Mouse (Mus musculus): ENCODE results near the gene Scp2.
A peak's percentile ranks its signal among the peaks of the same experiment; 100 is the strongest.
"Not testable (repeated sequence)": the region's sequence is repeated elsewhere in the genome, so short reads cannot be mapped to it uniquely, and the experiment has no call there.

Scp2 gene

DNA sequence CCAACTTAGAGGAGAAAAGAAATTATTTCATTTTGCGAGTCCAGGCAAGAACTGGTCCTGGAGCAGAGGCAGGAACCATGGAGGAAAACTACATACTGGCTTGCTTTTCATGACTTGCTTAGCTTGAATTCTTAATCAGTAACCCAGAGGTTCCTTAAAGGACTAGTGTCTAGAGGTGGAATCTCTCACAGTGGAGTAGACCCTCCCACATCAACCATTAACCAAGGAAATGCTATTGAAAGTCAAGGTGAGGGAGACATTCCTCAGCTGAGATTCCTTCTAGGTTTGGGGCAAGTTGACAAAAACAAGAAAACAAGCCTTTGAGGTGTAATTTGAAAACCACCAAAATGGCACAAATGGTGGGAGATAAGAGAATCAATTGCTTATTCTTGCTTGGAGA is at the start of gene Scp2:
TSS of gene Scp2 (minus strand) at position 119 of the 400 bp plus-strand sequence.
- DNase-seq (ENCODE audit: low read depth, low spot score): no peak

DNA sequence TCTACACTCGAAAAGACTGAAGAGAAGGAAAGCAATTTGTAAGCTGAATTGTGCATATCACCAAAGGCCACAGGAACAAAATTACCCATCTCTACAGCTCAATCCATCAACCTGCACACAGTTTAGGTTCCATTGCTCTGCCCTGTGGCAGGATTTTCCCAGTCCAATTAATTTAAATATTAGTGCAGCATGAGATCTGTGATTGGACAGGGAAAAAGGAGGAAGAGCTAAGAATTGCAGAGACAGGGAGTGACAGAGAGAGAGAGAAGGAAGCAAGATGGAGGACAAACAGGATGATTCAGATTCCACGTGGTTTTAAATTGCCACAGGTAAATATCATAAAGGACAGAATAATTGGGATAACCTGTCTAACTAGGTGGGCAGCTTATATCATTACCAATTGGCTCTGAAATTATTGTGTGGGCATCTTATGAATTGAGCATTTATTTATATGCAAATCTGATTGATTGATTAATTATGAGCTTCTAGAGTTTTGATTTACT is 48.1 kb upstream of the Scp2 start:
- DNase-seq (ENCODE audit: low read depth, low spot score): no peak

DNA sequence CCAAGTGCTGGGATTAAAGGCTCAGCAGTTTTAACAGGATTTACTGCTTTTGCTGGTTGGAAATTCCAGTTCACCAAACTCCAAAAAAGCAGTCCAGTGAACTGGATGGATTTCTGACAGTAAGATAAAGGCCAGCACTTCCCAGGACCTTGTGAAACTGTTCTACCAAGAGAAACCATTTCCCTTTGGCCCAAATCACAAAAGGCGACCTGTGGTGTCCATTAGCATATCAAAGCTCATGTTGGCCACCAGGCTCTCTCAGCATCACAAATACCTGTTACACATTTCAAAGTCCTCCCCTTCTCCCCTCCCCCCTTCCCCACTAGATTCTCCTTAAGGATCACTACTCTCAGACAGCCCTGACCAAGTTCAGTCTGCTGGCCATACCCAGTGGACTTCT is 37.5 kb upstream of the Scp2 start:
- DNase-seq (ENCODE audit: low read depth, low spot score): no peak

DNA sequence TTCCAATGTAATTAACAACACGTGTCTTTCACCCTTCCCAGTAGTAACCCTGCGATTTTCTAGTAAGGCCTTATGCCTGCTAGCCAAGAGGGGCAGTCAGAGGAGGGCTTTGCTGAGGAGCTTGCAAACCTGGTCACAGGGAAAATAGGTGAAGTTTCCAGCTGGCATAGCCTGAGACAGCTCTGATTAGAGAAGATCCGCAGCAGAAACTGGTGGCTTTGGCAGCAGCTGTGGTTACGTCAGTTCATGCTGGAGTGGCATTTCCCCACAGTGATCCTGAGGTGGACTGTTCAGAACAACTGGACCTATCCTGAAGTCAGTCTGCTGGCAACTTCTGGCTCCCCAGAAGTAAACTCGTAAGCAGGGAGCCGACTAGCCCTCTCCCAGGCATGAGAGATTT is 23.3 kb upstream of the Scp2 start:
- no peak for DNase-seq (ENCODE audit: low read depth, low spot score)

DNA sequence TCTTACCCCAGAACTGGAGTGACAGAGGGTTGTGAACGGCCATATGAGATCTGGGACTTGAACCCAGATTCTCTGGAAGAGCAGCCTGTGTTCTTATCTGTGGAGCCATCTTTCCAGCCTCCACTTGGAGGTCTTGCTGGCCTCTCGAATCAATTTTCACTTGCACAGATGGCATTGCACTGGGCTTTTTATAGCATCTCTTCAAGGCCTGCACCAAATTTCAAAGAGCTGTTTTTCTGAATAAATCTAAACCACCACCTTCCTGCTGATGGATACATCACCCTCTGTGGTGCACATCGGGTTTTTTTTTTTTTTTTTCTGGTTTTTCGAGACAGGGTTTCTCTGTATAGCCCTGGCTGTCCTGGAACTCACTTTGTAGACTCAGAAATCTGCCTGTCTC is 22.1 kb upstream of the Scp2 start:
- DNase-seq (ENCODE audit: low read depth, low spot score): no peak

DNA sequence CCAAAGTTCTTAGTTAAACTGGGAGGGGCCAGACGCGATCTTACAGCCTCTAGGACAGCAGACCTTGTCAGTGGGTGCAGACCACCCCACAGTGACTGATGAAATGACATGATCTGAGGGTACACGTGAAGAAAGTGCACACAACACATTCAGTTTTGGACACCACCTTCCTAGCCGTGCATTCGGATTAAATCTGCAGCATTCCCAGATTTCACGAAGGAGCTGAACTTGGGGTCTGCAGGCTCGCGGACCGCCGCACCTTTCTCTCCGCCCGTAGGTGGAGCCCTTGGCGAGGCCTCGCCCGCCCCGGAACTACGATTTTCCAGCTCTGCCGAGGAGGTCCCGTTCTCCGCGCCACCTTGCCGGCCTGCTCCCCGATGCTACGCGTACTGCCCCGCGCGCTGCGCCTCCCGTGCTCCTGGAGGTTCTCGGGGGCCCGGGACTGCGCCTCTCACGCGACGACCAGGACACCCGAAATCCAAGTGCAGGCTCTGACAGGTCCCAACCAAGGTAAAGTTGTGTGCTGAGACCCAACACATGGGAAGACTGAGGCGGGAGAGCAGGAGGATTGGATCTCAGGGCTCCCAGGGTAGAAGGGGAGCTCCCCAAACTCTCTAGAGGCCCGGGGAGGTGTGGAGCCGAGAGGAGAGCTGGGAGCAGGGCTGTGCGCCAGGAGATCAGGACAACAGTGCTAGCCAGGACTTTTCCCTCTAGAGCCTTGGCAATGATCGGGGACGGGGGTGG is 20.5 kb upstream of the Scp2 start, which contains the start of gene Echdc2:
TSS of gene Echdc2 (plus strand) at position 286 of the 744 bp plus-strand sequence.
- DNase-seq (ENCODE audit: low read depth, low spot score): peak; percentile 57

DNA sequence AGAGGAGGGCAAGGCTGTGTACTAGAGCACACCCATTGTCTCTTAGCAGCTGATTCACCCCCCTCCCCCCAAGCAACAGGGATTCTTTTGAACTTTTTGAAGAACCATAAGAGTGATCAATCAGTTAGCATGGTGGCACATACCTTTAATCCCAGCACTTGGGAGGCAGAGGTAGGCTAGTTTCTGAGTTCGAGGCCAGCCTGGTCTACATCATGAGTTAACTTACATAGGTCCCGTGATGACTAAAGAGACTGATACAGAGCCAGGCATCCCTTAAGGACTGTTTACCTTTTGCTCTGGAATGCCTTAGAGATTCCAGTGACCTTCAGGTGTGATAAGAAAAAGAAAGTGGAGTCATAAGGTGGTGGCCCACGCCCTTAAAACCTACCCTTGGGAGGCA is 18.5 kb upstream of the Scp2 start:
- no peak for DNase-seq (ENCODE audit: low read depth, low spot score)

DNA sequence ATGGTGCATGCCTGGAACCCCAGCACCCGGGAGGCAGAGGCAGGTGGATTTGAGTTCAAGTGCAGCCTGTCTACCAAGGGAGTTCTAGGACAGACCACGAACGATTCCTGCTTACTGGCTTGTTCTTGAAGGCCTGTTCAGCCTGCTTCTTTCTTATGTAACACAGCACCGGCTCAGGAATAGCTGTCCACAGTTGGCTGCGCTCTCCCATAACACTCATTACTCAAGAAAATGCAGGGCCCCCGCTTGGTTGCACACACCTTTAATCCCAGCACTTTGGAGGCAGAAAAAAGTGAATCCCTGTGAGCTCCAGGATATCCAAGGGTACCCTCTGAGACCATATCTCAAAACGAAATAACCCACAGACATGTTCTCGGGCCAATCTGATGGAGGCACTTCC is 17.1 kb upstream of the Scp2 start:
- no peak for DNase-seq (ENCODE audit: low read depth, low spot score)

DNA sequence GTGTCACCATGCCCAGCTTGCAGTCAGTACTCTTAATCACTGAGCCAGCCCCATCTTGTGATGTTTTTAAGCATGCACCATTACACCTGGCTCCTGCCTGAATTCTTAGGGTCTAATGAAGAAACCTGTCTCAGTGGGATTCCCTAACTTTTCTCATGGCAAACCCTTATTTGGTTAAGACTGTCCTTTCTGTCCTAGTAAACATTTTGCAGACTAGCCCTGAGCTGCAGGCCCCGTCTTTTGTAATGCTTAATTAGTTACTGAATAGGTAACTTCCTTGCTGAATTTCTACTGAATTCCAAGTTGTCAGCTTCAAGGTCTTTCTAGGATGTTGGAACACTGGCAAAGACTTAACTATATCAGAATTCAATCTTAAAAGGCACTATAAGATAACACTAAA is 10.3 kb upstream of the Scp2 start:
- not testable (repeated sequence) for DNase-seq (ENCODE audit: low read depth, low spot score)

DNA sequence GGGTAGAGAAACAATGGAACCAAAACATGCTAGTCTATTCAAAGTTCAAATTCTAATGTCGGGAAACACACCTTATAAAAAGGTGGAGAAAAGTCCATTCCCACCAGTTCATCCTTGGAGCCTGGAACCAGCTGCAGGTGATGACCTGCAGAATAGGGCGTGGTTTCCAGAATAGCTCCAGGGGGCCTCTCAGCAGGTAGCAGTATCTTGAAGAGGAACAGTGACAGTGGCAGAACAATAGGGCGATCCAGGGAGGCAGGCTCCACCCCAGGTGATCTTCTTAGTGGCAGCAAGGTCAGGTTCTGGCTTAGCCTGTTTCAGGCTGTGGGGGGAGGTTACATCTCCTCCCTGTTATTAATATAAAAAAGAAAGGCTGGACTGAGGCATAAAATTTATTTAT is 756 bp upstream of the Scp2 start:
- not testable (repeated sequence) for DNase-seq (ENCODE audit: low read depth, low spot score)

DNA sequence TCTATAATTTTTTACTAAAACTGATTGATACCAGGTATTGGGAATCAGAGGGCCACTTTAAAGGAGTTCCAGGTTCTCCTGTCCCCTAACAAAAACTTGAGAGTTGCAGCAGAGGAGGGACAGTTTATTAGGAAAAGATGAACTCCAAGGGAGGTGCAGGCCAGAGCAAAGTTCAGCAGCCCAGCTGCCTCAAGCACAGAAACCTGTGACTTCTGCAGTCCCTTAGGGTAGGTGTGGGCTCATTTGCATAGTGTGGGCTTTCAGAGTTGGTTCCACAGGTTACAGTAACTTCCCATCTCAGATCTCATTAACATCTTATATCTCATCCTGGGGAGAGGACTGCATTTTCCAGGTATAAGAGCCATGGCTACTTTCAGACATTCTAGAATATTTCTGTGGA is 1.0 kb downstream of the Scp2 start:
- DNase-seq (ENCODE audit: low read depth, low spot score): no peak

DNA sequence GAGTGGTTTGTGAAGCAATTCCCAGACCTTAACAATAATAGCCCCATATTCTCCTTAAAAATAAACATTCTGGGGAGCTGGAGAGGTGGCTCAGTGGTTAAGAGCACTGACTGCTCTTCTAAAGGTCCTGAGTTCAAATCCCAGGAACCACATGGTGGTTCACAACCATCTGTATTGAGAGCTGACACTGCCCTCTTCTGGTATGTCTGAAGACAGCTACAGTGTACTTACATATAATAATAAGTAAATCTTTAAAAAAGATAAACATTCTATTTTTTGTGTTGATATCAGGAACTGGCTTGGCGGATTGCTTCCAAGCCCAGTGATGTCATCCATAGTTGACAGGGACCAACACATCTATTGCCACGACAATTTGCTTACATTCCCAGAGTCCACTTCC is 1.6 kb downstream of the Scp2 start:
- not testable (repeated sequence) for DNase-seq (ENCODE audit: low read depth, low spot score)

DNA sequence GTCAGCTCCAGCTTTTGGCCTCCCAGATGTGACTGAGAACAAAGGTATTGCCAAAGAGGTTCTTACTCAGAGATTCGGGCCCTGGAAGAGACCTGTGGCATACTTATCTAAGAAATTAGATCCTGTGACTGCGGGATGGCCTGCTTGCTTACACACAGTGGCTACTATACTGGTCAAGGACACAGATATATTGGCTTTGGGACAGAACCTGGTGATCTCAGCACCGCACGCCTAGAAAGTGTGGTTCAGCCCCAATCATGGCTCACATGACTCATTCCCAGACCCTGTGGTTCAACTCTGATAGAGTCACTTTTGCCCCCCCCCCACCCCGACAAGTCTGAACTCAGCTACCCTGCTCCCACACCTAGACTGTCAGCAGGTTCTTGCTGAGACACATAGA is 7.9 kb downstream of the Scp2 start:
- no peak for DNase-seq (ENCODE audit: low read depth, low spot score)

DNA sequence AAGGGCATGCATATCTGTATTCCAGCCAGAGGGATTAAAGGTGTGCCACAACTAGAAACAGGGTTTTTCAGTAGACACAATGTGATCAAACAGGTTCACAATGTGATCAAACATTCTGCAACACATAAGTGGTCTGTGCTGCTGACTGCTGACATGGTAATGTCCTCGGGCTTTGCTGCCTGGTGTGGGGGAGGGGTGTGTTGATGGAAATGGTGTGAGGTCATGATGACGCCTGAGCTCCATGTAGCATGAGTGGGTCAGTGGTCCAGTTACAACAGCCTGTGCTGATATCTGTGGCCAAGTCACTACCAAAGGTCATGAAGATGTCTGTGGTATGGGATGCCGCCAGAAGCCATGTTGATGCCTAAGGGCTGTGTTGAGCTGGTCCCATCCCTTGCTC is 14.3 kb downstream of the Scp2 start:
- no peak for DNase-seq (ENCODE audit: low read depth, low spot score)

DNA sequence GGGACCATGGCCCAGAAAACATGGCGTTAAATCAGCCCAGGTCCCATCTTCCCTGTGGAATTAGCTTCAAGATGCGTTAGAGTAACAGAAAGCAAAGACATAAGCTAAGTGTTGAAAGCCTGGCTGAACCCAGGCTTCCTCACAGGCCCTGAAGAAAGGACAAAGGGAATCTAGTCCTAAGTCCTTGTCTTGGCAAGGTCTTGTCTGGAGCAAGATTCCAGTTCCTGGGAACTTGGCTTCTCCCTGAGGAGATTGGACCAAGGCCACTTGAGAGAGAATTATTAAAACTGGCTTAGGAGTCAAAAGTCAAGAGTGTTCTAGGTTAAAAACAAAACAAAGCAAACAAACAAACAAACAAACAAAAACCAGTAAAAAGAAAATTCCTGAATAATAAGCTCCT is 16.5 kb downstream of the Scp2 start:
- DNase-seq (ENCODE audit: low read depth, low spot score): no peak

DNA sequence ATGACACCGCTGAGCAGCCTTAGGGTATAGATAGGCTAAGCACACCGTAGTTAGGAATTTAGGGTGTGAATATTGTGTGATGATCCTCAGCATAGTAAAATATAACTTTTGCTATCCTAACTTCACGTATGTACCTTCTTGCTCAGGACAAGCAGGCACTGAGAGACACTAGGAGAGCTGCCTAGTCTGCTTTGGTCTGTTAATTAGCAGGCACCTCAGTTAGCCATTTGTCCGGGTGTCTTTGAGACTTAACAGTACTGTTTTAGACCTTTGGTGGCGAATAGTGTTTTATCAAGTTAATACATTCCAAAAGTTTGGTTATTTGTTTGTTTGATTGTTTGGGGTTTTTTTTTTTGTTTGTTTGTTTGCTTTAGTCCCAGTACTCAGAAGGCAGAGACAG is 17.3 kb downstream of the Scp2 start:
- DNase-seq (ENCODE audit: low read depth, low spot score): no peak

DNA sequence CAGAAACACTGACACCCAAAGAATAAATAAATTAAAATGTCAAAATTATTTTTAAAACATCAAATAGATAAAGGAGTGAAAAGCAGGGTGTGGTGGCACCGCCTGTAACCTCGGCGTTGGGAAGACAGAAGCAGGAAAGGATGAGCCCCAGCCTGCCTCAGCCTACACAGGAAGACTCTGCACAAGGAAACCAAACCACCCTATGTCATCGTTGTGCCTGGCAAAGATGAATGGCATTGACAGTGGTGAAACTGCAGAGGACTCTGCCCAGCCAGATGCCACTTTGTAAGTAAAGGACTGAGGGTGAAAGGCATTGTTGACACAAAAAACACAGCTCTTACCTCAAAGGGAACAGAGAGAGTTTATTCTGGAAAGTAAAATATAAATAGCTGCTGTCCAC is 18.5 kb downstream of the Scp2 start:
- no peak for DNase-seq (ENCODE audit: low read depth, low spot score)

DNA sequence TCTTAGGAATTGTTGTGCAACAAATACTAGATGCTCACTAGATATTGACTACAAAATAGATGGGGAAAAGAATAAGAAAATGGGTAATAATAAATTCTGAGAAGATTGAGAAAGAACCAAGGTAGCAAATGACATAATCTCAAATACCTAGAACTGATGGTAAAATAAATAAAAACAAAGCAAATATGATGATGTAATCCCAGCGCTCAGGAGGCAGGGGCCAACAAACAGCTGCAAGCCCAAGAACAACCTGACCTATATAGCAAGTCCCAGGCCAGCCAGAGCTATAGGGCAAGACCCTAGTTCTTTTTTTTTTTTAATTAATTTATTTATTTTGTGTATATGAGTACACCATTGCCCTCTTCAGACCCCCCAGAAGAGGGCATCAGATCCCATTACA is 20.7 kb downstream of the Scp2 start:
- DNase-seq (ENCODE audit: low read depth, low spot score): no peak

DNA sequence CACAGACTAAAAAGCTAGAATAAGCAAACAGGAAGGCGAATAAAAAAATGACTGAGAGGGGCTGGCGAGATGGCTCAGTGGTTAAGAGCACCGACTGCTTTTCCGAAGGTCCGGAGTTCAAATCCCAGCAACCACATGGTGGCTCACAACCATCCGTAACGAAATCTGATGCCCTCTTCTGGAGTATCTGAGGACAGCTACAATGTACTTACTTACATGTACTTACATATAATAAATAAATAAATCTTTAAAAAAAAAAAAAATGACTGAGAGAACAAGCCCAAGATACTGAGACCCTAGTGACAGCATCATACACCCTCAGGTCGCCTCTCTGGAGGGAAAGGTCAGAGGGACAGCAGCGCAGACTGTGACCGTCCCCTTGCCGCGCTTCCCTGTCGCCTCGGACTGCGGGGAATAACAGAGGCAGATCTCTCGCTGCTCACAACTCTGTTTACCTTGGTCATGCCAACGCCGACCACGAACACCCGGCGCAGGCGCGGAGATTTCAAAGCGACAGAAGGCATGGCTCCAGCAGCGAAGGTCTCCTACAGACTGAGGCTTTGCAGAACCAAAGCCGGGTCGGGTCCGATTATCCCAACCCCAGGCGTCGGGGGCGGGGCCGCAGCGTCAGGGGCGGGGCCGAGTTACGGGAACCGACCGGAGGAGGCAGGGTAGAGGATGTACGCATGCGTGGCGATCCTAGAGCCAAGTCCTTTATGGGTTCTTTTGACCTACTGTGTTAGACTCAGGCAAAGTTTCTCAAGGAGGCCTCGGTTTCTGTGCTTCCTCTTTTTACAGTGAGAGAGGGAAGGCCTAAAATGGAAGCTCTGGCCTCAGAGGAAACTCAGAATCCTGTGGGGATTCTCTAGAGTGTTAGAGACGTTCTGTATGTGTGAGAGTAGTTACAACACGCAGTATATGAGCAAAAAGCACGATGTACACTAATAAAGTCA is 26.6 kb downstream of the Scp2 start:
- DNase-seq (ENCODE audit: low read depth, low spot score): peak; percentile 87

DNA sequence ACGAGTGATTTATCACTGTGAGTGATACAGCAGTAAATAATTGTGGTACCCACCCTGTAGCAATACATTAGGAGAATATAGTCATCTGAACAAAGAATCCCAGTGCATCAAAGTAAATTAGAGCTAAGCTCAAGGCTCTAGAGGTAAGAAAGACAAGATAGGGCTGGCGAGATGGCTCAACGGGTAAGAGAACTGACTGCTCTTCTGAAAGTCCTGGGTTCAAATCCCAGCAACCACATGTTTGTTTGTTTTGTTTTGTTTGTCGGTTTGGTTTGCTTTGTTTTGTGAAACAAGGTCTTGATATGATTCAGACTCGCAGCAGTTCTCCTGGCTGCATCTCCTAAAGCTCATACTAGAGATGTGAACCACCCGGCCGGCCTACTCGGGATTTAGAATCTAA is 27.3 kb downstream of the Scp2 start:
- DNase-seq (ENCODE audit: low read depth, low spot score): no peak

DNA sequence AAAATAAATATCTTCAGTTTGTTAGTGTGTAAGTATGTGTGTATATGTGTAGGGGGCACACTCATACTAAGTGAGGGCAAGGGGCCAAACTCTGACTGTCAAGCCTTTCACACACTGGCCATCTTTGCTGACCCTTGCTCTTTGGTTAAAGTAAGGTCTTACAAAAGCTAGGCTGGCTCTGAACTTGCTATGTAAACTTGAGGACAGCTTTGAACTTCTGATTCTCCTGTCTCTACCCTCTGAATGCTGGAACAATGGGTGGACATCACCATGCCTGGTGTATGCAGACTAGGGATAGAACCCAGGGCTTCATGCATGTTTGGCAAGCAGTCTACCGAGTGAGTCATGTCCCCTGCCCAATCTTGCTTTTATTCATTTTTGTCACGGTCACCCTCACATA is 28.3 kb downstream of the Scp2 start:
- DNase-seq (ENCODE audit: low read depth, low spot score): no peak

DNA sequence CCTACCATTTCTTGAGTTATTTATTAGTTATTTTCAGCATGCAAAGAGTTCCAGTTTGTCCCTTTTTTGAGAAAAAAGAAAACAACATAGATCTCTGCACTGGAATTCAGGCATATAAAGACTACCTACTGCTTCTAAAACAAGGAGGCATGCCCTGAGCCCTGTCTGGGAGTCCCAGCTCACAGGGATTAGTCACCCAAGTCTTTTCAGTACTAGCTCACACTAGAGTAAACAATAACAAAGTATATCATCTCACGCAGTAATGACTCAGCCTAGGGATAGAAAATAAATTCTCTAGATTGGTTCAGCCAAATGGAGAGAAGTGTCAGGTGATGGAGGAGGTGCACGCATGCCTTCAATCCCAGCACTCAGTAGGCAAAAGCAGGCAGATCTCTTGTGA is 34.1 kb downstream of the Scp2 start:
- no peak for DNase-seq (ENCODE audit: low read depth, low spot score)

DNA sequence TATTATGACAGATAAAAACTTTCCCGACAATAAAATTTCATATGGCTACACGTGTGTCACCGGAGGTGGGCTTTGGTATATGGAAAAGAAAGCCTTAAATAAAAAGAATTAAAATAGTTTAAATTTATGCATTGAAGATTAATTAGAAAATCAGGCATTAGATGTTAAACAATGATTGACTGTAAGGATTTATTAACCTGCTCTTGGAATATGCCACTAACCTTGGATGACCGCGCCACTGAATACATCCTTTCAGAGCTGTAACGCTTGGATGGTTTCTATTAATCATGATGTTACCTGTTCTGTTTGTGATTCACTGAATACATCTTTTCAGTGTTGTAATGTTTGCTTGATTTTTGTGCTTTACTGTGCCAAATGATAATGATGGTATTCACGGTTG is 35.1 kb downstream of the Scp2 start:
- DNase-seq (ENCODE audit: low read depth, low spot score): no peak
